Mouse (Mus musculus): ENCODE results near the gene Ppm1l.

The Ppm1l gene

DNA sequence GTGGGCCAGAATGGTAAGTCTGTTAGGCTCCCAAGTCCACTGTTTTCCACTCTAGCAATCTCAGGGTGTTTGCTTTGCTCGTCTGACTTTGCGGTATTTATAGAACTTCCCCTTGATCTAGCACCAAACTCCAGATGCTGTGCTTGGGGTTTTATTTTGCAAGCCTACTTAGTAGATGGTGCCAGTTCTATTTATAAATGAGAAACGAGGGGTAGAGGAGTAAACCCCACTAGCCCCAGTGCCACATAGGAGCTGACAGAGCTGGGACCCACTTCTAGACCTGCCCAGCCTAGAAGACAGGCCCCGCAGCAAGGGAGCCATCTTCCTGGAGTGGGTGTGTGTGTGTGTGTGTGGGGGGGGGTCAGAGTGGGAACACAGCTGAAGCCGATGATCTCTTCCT is 130.3 kb downstream of the Ppm1l start:
- no peak for DNase-seq

DNA sequence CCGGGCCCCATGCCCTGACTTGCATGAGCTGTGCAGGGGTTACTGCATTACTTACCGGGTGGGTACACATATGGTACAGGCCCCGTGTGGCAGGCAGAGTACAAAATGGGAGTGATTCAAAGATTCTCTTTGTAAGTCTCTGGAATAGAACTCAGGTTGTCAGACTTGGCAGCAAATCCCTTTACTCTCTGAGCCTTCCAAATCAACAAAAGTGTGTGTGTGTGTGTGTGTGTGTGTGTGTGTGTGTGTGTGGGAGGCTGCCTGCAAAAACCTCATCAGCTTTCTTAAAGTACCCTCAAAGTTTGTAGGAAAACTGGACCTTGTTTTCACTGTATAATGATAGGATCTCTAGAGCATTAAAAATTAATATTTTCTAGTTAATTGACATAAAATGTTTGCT is 132.4 kb downstream of the Ppm1l start:
- DNase-seq = no peak

DNA sequence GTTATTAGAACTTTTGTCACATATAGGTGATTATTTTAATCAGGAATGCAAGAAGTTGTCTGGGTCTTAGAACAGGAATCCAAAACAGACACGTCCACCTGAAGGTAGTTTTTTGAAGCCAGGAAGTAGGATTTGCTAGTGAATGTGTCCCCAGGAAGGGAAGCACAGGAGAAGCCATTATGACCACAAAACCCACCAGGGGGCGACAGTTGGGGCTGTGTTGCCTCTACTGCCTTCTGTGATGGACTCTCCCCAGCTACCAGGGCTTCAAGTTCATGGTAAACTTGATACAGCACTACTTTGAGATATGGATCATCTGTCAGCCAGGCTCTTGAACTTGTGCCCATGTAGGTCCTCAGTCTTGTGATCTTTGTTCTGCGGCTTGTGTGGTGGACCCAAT is 137.7 kb downstream of the Ppm1l start:
- DNase-seq = no peak

DNA sequence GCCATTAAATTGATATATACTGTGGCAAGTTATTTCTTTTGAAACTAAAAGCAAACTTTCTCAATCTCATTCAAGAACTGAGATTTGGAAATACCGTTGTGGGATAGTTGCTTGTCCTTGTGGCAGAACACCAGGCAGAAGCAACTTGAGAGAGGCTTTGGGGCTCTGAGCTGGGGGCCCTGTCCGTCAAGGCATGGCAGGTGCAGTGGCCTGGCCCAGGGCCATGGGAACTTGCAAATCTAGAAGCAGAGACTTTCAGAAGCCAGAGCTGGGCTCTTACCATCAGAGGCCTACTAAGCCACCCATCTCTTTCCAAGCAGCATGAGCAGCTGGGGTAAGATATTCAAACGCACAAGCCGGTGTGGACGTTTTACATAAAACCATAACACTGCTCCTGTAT is 139.4 kb downstream of the Ppm1l start:
- DNase-seq = no peak

DNA sequence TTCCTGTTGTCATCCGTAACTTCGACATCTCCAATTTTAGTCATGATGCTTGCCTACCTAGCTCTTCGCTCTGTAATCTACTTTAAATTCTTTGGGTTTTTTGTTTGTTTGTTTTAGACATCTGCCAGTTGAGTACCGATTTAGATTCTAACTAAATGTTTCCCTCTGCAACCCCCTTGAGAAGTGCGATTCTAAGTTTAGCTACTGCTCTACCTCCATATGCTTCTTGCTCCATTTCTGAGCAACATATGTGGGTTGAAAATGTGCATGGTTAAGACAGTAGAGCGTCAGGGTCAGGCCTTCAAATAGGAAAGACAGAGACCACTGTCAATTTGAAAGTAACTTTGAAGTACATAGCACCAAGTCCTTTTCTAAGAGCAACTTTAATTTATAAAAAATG is 142.1 kb downstream of the Ppm1l start:
- DNase-seq = no peak

DNA sequence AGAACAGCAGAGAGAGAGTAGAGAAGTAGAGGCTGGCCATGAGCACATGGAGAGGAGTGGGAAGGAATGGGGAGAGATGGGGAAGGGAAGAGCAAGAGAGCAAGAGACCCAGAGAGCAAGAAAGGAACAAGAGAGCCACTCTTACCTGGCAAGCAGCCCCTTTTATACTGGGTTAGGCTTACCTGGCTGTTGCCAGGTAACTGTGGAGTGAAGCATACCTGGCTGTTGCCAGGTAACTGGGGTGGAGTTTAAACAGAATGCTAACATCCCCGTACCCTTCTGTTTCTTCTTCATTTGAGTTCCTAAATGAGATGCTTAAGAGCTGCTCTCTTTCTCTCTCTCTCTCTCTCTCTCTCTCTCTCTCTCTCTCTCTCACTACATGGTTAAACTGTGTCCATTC is 145.3 kb downstream of the Ppm1l start:
- no peak for DNase-seq

DNA sequence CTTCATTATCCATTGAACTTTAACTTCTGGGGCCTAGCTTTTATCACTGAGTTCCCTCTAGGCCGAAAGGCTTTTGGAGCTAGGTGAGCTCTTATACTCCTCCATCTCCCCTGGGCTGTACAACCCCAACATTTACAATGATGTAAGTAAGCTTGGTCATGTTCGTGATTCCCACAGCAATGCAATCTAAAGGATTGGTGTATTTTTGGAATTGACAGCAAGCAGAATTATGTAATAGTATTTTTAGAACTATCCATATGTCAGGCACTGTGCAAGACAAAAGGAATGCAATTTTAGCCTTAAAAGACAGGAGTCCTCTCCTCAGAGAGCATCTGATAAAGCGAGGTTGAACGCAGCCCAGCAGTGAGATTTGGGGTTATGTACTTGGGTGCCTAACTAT is 149.1 kb downstream of the Ppm1l start:
- no peak for DNase-seq

DNA sequence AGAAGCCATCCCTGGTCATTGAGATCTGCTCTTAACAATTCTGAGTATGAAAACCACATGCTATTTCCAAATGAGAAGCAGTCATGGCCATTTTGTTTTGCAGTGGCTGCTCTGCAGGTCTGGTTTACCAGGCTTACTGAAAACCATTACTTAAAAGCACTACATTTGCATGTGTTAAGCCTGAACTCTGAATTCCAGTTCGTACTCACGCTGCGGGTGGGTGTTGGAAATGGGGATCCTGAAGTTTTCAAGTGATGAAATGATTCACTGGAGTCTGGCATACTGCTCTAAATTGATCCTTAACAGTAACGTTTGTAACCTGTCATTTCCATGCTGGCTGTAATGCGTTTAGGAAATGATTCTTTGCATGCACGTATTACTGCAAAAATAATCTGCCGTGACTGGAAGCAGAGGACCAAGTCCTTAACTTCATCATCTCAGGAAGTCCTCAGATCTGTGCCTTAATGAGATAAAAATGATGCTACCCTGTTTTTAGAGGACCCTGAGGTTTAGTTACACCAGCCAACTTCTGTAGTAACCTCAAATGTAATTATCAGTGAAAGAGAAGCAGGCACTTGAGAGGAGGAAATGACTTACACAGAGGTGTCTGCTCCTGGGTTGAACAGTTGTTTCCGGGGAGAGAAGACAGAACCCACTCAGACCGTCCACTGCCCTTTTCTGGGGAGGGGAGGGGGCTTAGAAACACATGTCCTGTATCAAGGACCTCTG is 151.8 kb downstream of the Ppm1l start:
- no peak for DNase-seq

DNA sequence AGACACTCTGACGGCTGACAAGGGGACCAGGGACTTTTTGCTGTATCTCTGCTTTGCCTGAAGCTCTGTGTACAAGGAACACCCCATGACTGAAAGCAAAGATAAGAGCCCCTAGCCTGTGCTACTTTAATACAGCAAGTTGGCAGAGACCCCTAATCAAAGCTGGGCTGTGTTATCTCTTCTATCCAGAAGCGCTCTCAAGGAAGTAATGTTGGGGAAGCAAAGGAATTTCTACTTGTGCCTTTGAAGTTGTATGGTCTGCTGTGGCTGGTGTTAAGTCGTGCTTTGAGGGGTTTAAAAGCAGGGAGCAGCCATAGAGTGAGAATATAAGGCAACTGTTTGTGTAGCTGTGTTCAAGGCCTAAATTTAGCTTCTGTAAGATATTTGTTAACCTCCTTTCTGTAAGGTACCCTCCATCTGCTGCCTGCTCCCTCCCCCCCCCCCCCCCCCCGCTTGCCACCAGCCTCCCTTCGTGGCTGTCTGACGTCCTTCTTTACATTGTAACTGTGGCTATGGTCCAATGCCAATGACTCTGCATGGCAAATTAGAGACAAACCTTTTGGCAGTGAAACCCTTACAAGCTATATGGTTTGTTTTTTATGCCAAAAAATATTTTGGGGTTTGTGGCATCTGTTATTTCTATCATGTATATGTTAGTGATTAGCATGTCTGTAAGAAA is 152.9 kb downstream of the Ppm1l start:
- DNase-seq = no peak

DNA sequence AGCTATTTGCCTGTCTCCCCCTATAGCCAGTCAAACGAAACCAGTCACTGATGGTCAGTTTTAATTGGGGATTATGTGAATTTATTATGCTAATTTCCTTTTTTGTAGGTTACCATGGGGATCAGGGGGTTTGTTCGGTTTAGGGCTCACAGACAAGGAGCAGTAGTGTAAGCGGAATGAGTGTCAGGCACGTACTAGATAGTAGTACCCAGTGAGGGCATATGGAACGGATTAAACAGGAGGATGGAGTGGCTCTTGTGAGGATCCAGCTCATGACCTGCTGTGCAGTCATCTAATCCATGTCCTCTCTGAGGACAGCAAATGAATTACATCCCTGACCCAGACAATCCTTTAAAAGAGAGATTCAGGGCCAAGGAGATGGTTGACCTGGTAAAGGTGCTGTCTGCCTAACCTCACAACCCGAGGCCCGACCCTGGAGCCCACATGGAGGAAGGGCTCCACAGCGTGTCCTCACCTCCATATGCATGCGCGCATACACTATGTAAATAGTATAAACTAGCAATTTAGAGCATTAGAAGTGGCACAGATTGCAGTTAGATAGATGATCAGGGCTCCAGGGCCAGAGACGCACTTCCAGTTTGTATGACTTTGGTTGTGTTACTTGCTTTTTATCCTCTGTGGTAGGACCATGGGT is 153.6 kb downstream of the Ppm1l start:
- DNase-seq = no peak

DNA sequence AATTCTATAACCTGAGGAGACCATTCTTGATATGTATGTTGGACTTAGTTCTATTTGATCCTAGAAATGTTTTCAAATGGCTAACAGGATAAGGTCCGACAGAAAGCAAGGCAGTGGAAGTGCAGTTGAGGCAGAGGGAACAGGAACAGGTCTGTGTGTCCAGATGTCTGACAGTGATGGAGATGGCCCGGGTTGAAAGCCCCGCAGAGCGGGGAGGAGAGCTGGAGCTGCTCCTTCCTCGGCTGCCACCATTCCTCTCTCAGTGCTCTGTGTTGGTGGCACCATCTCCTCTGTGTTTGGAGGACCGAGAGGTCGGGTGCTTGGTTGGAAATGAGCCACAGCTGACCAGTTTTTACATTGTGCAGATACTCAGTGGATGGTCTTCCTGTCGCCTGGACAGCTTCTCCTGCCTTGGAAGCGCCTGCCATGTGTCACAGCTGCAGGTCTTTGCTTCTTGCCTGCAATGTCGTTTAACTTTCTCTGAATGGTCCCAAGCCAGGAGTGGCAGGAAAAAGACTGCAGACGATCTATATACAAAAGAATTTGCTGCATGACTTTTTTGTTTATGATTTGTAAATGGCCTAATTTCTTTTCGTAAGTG is 159.3 kb downstream of the Ppm1l start:
- DNase-seq = no peak

DNA sequence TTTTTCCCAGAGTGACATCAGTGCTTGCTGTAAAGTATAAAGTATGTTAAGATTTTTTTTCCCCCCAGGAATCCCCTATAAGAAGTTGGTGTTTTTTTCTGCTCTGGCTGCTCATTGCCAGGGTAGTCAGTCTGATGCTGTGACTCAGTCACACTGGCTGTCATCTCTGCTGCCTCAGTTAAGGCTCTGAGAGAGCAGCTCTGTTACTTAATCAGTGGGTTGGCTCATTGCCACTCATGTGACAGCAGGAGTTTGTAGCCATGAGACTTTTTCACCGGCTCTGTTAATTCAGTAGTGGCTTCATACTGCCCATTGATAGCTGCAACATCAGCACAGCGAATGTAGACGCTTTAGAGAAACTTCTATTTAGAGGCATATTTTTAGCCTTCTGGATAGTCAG is 163.3 kb downstream of the Ppm1l start:
- no peak for DNase-seq

DNA sequence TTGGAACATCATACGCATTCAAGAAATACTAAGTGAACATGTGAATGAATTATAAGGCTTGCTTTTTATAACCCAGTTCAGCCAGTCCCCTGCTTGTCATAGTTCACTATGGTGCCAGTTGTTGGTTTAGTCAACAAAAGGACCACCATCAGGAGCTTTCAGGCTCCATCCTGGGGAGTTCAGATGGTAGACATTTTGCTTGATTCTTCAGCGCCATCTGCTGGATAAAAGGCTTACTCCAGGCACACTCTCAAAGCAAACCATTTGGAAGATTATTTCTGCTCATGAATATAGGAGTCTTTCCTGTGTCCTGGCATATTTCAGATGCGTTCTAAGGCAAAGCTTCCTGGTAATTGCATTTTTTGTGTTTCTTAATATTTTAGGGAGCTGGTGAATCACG is 165.2 kb downstream of the Ppm1l start:
- peak; percentile 74 for DNase-seq

DNA sequence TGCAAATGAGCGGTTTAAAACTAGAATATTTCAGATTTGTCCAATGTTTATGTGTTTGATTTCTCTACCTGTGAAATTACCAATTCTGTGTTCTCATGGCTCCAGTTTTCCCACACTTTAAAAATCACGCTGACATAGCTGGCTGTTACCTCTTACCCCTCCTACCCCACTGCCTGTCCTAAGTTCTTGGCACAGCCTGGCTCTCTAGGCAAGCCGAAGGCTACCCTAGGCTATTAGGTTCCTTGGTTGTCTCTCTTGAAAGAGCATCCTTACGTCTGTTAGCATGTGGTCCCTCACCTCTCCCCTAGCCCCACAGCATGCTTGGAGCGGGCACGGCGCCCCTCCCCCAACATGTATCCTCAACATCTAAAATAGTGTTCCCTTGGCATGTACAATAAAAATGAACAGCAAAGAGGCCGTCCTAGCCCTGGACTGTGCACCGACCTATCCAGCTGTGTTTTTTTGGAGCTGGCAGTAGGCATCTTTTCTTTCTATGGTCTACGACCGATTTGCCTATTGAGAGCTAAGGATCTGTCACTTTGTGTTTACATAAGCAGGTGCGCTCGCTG is 167.4 kb downstream of the Ppm1l start:
- no peak for DNase-seq

DNA sequence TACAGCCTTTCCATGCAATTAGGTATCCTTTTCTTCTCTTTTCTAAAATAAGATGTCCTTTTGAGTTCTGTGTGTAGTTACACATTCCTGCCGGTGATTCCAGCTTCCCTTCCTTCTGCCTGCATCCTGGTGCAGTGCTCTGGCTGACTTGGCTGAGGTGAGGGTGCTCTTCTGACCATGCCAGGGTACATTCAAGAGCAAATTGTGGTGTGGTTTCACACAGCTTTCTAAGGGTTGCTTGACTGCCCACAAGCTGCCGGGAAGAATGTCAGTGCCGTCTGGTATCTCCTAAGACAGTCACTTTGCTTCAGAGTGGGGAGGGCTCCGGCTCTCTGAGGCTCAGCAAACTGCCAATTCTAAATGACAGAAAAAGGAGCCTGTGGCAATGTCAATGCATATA is 167.9 kb downstream of the Ppm1l start:
- DNase-seq = no peak

DNA sequence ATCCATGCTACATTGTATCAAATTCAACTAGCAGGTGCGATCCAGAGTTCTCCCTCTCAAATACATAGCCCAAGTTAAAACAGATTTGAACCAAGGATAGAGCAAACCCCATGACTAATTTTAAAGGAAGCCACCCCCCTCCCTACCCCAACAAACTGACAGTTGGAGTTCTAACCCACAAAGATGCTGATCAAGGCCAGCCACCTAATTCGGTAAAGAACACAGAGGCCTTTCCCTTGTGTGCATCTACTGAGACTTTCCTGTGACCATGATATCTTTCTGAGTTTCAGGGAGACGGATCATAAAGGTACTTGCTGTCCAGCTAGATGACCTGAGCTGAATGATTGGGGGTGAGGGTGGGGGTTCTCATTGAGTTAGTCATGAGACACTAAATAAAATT is 168.7 kb downstream of the Ppm1l start:
- no peak for DNase-seq

DNA sequence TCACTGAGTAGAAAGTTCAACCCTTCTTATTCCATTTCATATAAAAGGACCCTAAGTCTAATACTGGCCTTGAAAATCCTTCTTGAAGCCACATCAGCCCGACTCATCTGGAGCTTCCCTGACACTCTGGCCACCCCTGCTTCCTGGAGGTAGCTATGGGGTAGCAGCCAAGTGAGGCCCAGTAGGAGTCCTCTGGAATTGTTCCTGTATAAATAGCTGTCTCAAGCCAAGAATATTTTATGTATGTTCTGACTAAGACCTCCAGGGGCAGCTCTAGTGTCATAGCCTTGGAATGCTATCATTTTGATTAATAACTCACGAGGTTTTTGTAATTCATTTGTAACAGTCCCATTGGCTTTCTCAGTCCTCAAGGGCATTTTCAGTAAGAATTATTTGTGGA is 169.1 kb downstream of the Ppm1l start:
- DNase-seq = no peak

DNA sequence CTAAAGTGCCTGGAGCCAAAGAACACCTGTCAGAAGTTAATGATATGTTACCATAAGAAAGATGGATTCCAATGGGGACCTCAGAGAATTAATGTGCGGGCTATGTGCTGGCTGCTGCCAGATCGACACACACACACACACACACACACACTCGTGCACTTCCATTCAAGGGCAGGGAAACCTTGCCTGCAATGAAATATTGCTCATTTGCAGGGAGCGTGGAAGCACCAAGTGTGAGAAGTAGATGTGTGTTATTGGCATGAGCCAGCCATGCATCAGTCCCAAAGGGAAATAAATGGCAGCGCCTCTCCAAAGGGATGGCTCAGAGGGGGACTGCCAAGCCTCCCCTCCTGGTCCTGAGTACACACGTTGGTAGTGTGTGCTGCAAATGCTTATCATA is 170.8 kb downstream of the Ppm1l start:
- DNase-seq = no peak

DNA sequence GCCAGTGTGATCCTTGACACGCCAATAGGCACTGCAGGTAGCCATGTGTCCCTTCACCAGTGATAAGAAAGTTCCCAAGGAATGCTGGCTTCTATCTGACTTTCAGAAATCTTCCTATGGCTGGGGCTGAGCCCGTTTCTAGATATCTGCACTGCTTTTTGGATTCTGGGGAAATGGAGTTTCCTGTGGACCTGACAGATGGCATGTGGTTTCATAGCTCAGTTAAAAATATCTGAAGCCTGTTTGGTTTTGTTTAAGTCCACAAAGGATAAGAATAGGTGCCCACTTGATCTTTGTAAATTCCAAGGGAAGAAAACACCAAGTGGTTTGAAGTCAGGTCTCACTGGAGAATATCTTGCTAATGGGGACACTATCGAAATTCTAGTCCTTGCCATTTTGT is 173.0 kb downstream of the Ppm1l start:
- DNase-seq = no peak

DNA sequence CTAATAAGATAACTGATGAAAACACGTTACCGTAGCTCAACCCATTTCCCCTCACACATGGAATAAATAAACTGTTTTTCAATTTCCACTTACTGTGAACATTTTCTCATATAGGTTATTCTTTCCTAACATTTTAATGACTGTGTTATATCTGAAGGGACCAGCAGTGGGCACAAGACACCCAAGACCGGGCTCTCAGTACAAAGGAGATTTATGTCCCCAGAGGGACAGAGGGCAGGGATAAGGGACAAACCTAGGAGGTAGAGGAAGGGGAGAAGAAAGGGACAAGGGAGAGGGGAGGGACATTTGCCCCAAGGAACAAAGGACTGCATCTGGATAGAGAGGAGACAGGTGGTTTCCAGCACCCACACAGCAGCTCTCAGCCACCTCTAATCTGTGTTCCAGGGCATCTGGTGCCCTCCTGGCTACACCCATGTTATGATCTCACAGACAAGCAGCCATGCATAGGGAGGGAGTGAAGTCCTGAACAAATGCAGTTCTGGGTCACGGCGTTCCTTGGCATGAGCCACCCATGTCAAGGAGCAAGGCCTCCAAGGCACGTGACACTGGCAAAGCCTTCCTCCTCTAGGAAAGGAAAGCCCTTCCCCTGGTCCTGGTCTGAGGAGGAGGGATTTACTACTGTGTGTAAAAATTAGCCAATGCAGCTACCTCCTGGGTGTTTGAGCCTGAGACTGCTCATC is 174.5 kb downstream of the Ppm1l start:
- no peak for DNase-seq

DNA sequence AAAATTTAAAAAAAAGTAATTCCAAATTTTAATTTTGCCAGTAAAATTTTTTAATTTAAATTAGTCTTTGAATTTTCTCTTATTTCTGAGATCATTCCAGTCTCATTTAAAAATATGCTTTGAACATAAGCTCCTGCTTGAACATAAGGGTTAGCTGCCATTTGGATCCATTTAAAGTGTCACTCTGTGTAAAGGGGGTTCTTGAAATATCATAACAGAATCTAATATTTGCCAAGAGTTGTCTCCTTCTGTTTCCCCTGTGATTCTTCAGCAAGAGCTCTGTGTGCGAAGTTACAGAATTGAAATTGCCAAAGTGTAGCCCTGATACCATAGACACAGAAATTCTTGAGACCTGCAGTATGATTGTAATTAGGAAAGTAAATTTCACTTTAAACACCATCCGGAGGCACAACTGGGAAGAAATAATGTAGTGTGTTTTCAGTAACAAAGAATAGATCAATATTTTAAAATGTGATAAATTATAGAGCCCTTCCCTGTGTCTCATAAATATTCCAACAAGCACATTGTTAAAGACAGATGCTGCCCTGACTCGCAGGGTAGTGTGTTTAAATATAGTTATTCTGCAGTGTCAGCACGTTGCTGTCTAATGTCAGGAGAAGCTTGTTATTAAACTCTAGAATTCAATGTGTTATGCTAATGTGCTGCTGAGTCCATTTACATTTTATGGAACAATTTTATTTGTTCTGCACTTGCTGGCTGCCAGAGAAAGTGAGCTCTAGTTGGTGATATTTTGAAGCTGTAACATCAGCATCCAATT is 177.8 kb downstream of the Ppm1l start:
- no peak for DNase-seq

DNA sequence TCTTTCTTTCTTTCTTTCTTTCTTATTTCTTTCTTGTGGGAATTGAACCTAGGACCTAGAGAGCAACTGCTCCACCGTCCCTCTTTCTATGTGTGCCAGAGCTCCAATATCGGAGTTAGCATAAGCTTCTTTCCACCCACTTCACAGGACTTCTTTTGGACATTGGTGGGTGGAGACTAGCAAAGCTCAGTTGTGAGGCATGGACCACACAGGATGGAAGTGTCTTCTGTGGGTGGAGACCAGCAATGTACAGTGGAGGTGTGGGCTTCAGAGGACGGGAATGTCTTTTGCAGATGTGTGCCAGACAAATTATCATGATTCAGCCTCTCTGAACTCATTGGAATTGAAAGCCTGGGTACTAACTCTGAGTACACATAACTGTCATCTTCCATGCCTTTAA is 180.5 kb downstream of the Ppm1l start:
- DNase-seq = no peak
